Mouse (Mus musculus) lung, embryonic 14.5 days (tissue): ENCODE measurements around the gene Btbd2. TPM values are rescaled to one million over a fixed set of nuclear protein-coding genes. Genes with fewer than 3 reads are reported as not detected.

Source experiments
- ATAC-seq: fragments of 200-750 bp; cut with Nextera tagmentation; 2 replicates; pipeline ENCODE4 v1.8.0; 2017; ENCODE audit warnings: mild to moderate bottlenecking, moderate TSS enrichment, moderate library complexity; ENCODE audit not compliant: insufficient read depth
- DNase-seq: peaks from one replicate; pipeline ENCODE4 v3.0.0-alpha.2; 2015
- H3K27ac ChIP-seq: fragments of 300-500 bp; sonication (generic); 2 replicates; pipeline ENCODE4 v1.5.1; 2014; ENCODE audit warnings: low read depth, mild to moderate bottlenecking, moderate library complexity
- H3K27me3 ChIP-seq: fragments of 300-500 bp; sonication (generic); 2 replicates; pipeline ENCODE4 v1.6.1; 2014; ENCODE audit warnings: low read length, control low read depth; ENCODE audit not compliant: insufficient read depth
- H3K36me3 ChIP-seq: fragments of 300-500 bp; sonication (generic); 2 replicates; pipeline ENCODE4 v1.6.1; 2014; ENCODE audit warnings: control low read depth; ENCODE audit not compliant: insufficient read depth
- H3K4me1 ChIP-seq: fragments of 300-500 bp; sonication (generic); 2 replicates; pipeline ENCODE4 v1.6.1; 2014; ENCODE audit warnings: antibody characterized with exemption, control low read depth; ENCODE audit not compliant: insufficient read depth
- H3K4me2 ChIP-seq: fragments of 300-500 bp; sonication (generic); 2 replicates; pipeline ENCODE4 v1.6.1; 2014; ENCODE audit warnings: mild to moderate bottlenecking
- H3K4me3 ChIP-seq: fragments of 300-500 bp; sonication (generic); 2 replicates; pipeline ENCODE4 v1.5.1; 2014; ENCODE audit warnings: low read depth, low read length
- H3K9ac ChIP-seq: fragments of 300-500 bp; sonication (generic); 2 replicates; pipeline ENCODE4 v1.6.1; 2014
- H3K9me3 ChIP-seq: fragments of 300-500 bp; sonication (generic); 2 replicates; pipeline ENCODE4 v1.6.1; 2016; ENCODE audit warnings: low read depth, low read length, control low read depth
- CTCF ChIP-seq: IDR thresholded peaks from 2 replicates; pipeline ENCODE4 v1.5.1; 2016; ENCODE audit warnings: antibody characterized with exemption, low read depth
- WGBS: fragments of 180-500 bp; shearing (Covaris S2); extraction: QIAGEN DNeasy Blood & Tissue Kit; methylation state at CpG from one replicate; pipeline ENCODE4 v1.1.7; 2014; 5-methylcytosine and 5-hydroxymethylcytosine counted together
- polyA plus RNA-seq: library from polyadenylated mRNA; unstranded; fragments of >200 nt; fragmentation: Nextera tagmentation; extraction: Ambion mirVana; gene quantifications from 2 replicates; pipeline ENCODE4 v1.2.1, GENCODE M21; 2014

Gene Btbd2
- polyA plus RNA-seq, 1 experiment from 2014 or later: 101 TPM

- DNase-seq (peak; percentile 67), ATAC-seq (peak; percentile 50)
- Histone ChIP-seq H3K27ac (peak overlapping the region; percentile 83), H3K9me3 (no peaks in the 10 kb centered on the region), H3K27me3 (no peaks in the 10 kb centered on the region), H3K36me3 (peaks cover 49% of the 10 kb centered on the region), H3K4me3 (peak overlapping the region; percentile 3; the same call in 1 of the 2 replicates), H3K9ac (peak overlapping the region; percentile 32; the same call in 1 of the 2 replicates), H3K4me2 (peak overlapping the region; percentile 51), H3K4me1 (peaks cover 19% of the 10 kb centered on the region)
- WGBS: 13% methylated on average over 10 of the region's 10 CpGs
- no peak for TF ChIP-seq CTCF
These were observed 8.1 kb upstream of the Btbd2 start for GRCm38 (mm10) chr10:80665016-80665380.

GRCm38 (mm10) chr10:80664197-80665015 is 7.5 kb upstream of the Btbd2 start:
- Histone ChIP-seq H3K27me3 (no peaks in the 10 kb centered on the region), H3K4me3 (peak overlapping the region; percentile 3; the same call in 1 of the 2 replicates), H3K9ac (peak overlapping the region; percentile 32), H3K4me1 (peaks cover 19% of the 10 kb centered on the region), H3K4me2 (peak overlapping the region; percentile 51), H3K27ac (peak overlapping the region; percentile 83), H3K9me3 (no peaks in the 10 kb centered on the region), H3K36me3 (peaks cover 43% of the 10 kb centered on the region)
- DNase-seq: peak; percentile 67
- peak; percentile 59 for ATAC-seq
- no peak for TF ChIP-seq CTCF
- 18% methylated on average over 16 of the region's 16 CpGs for WGBS

GRCm38 (mm10) chr10:80663485-80664196 is 6.8 kb upstream of the Btbd2 start:
- Histone ChIP-seq H3K9me3 (no peaks in the 10 kb centered on the region), H3K27ac (peak overlapping the region; percentile 83; the same call in 1 of the 2 replicates), H3K4me2 (no peak overlapping the region), H3K4me3 (no peak overlapping the region), H3K27me3 (no peaks in the 10 kb centered on the region), H3K36me3 (peaks cover 35% of the 10 kb centered on the region), H3K4me1 (peaks cover 19% of the 10 kb centered on the region), H3K9ac (no peak overlapping the region)
- DNase-seq: no peak
- TF ChIP-seq CTCF: no peak
- no peak for ATAC-seq
- 16% methylated on average over 5 of the region's 5 CpGs for WGBS

GRCm38 (mm10) chr10:80661149-80661548 is 4.3 kb upstream of the Btbd2 start:
- H3K4me1 ChIP-seq: peaks cover 19% of the 10 kb centered on the region
- no peak overlapping the region for H3K4me3 ChIP-seq
- 31% methylated on average over 5 of the region's 5 CpGs for WGBS
- peaks cover 10% of the 10 kb centered on the region for H3K36me3 ChIP-seq
- H3K4me2 ChIP-seq: no peak overlapping the region
- no peaks in the 10 kb centered on the region for H3K9me3 ChIP-seq
- no peaks in the 10 kb centered on the region for H3K27me3 ChIP-seq
- DNase-seq (peak; percentile 49), ATAC-seq (no peak)
- no peak overlapping the region for H3K9ac ChIP-seq
- peak; percentile 66 for TF ChIP-seq CTCF
- no peak overlapping the region for H3K27ac ChIP-seq

GRCm38 (mm10) chr10:80659213-80659612 is 2.3 kb upstream of the Btbd2 start:
- Histone ChIP-seq H3K4me1 (peaks cover 18% of the 10 kb centered on the region), H3K27ac (0 out of 2 replicates have a peak overlapping the region, but pooled peaks have one; percentile 25), H3K9me3 (no peaks in the 10 kb centered on the region), H3K9ac (0 out of 2 replicates have a peak overlapping the region, but pooled peaks have one; percentile 16), H3K4me3 (no peak overlapping the region; the same call in 1 of the 2 replicates), H3K27me3 (no peaks in the 10 kb centered on the region), H3K36me3 (no peaks in the 10 kb centered on the region), H3K4me2 (peak overlapping the region; percentile 48)
- no peak for ATAC-seq
- peak; percentile 83 for TF ChIP-seq CTCF
- WGBS: 16% methylated on average over 10 of the region's 10 CpGs
- peak; percentile 94 for DNase-seq

- Histone ChIP-seq H3K9ac (no peak overlapping the region), H3K27ac (0 out of 2 replicates have a peak overlapping the region, but pooled peaks have one; percentile 25)
These were observed 2.0 kb upstream of the Btbd2 start for GRCm38 (mm10) chr10:80658841-80659202.

More at GRCm38 (mm10) chr10:80658841-80659202, 2.0 kb upstream of the Btbd2 start:
- no peak for DNase-seq
- H3K4me2 ChIP-seq: peak overlapping the region; percentile 48
- no peaks in the 10 kb centered on the region for H3K36me3 ChIP-seq
- no peak for ATAC-seq
- TF ChIP-seq CTCF: no peak
- peaks cover 16% of the 10 kb centered on the region for H3K4me1 ChIP-seq
- H3K4me3 ChIP-seq: no peak overlapping the region
- WGBS: 55% methylated on average over 4 of the region's 4 CpGs
- no peaks in the 10 kb centered on the region for H3K27me3 ChIP-seq
- no peaks in the 10 kb centered on the region for H3K9me3 ChIP-seq
